Mouse (Mus musculus) midbrain, embryonic 10.5 days (tissue): ENCODE results near the gene Runx2. TPM values are rescaled to one million over a fixed set of nuclear protein-coding genes. Genes with fewer than 3 reads are reported as not detected.

ENCODE experiments used
- DNase-seq: peaks from one replicate; pipeline ENCODE4 v3.0.0-alpha.2; 2017; ENCODE audit warnings: low spot score
- H3K27ac ChIP-seq: fragments of 300-500 bp; sonication (generic); replicated peaks from 2 replicates; pipeline ENCODE4 v1.5.1; 2016; ENCODE audit warnings: mild to moderate bottlenecking
- H3K27me3 ChIP-seq: fragments of 300-500 bp; sonication (generic); 2 replicates; pipeline ENCODE4 v1.6.1; 2016; ENCODE audit warnings: low read depth, mild to moderate bottlenecking; ENCODE audit not compliant: poor library complexity, severe bottlenecking
- H3K36me3 ChIP-seq: fragments of 300-500 bp; sonication (generic); 2 replicates; pipeline ENCODE4 v1.6.1; 2016; ENCODE audit warnings: mild to moderate bottlenecking, moderate library complexity
- H3K4me1 ChIP-seq: fragments of 300-500 bp; sonication (generic); 2 replicates; pipeline ENCODE4 v1.6.1; 2016
- H3K4me3 ChIP-seq: fragments of 300-500 bp; sonication (generic); 2 replicates; pipeline ENCODE4 v1.5.1; 2016; ENCODE audit warnings: mild to moderate bottlenecking, moderate library complexity
- H3K9me3 ChIP-seq: fragments of 300-500 bp; sonication (generic); replicated peaks from 2 replicates; pipeline ENCODE4 v1.6.1; 2016; ENCODE audit warnings: mild to moderate bottlenecking
- WGBS: fragments of 180-500 bp; shearing (Covaris S2); methylation state at CpG from one replicate; pipeline ENCODE4 v1.1.7; 2016; 5-methylcytosine and 5-hydroxymethylcytosine counted together
- polyA plus RNA-seq: library from polyadenylated mRNA; unstranded; fragments of >200 nt; fragmentation: Nextera tagmentation; extraction: Ambion mirVana; gene quantifications from 2 replicates; pipeline ENCODE4 v1.2.1, GENCODE M21; 2016

The Runx2 gene
- polyA plus RNA-seq, 1 experiment from 2014 or later: 0.17 TPM

DNA sequence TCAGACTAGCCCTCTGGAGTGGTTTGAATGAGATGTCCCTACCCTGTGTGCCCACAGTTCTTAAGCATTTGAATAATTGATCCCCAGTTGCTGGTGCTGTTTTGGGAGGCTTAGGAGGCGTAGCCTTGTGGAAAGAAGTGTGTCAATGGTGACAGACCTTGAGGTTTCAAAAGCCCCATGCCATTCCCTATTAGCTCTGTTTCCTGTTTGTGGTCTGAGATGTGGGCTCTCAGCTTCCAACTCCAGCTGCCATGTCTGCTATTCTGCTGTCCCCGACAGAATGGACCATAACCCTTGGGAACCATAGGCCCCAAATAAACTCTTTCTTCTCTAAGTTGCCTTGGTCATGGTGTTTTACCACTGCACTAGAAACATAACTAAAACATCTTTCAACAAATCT is 194.1 kb downstream of the Runx2 start:
- H3K9me3 ChIP-seq: no peaks in the 10 kb centered on the region; the same call in 1 of the 2 replicates
- DNase-seq: no peak
- H3K36me3 ChIP-seq: no peaks in the 10 kb centered on the region
- 88% methylated on average over 2 of the region's 2 CpGs for WGBS
- H3K27ac ChIP-seq: no peak overlapping the region
- no peaks in the 10 kb centered on the region for H3K27me3 ChIP-seq
- H3K4me3 ChIP-seq: no peak overlapping the region
- no peaks in the 10 kb centered on the region for H3K4me1 ChIP-seq

DNA sequence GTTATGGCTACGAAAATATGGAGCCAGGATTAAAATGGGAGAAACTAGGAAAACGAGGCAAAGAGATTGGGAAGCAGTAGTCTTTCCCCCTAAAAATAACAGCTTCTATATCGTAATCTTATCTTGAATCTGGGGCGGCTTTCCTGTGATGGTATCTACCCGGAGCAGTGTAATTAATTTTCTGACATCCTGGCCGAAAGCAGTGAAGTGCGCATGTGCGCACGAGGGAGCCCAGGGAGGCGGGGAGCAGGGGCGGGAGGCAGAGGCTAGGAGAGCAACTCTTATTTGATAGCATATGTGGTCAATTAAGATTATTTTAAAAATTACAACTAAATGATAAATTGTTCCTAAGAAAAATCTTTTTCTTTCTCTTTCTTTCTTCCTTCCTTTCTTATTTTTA is 195.9 kb downstream of the Runx2 start:
- no peaks in the 10 kb centered on the region for H3K27me3 ChIP-seq
- 75% methylated on average over 11 of the region's 11 CpGs for WGBS
- peaks cover 8% of the 10 kb centered on the region for H3K4me1 ChIP-seq
- H3K9me3 ChIP-seq: no peaks in the 10 kb centered on the region; the same call in 1 of the 2 replicates
- DNase-seq: no peak
- no peaks in the 10 kb centered on the region for H3K36me3 ChIP-seq
- no peak overlapping the region for H3K27ac ChIP-seq
- H3K4me3 ChIP-seq: no peak overlapping the region

GRCm38 (mm10) chr17:44618175-44618574 is 196.4 kb downstream of the Runx2 start:
- Histone ChIP-seq H3K36me3 (no peaks in the 10 kb centered on the region), H3K27ac (no peak overlapping the region), H3K4me3 (no peak overlapping the region), H3K27me3 (no peaks in the 10 kb centered on the region), H3K9me3 (no peaks in the 10 kb centered on the region; the same call in 1 of the 2 replicates), H3K4me1 (peaks cover 10% of the 10 kb centered on the region)
- DNase-seq: no peak
- WGBS: 63% methylated on average over 10 of the region's 10 CpGs

GRCm38 (mm10) chr17:44617741-44618140 is 196.9 kb downstream of the Runx2 start:
- DNase-seq: no peak
- Histone ChIP-seq H3K4me3 (no peak overlapping the region), H3K27ac (no peak overlapping the region), H3K9me3 (no peaks in the 10 kb centered on the region; the same call in 1 of the 2 replicates), H3K4me1 (peaks cover 14% of the 10 kb centered on the region), H3K36me3 (no peaks in the 10 kb centered on the region), H3K27me3 (no peaks in the 10 kb centered on the region)
- WGBS: 71% methylated on average over 2 of the region's 2 CpGs

GRCm38 (mm10) chr17:44613716-44614715 is 200.6 kb downstream of the Runx2 start:
- no peak for DNase-seq
- H3K27ac ChIP-seq: no peak overlapping the region
- no peak overlapping the region for H3K4me3 ChIP-seq
- H3K27me3 ChIP-seq: no peaks in the 10 kb centered on the region
- 74% methylated on average over 26 of the region's 26 CpGs for WGBS
- no peaks in the 10 kb centered on the region for H3K9me3 ChIP-seq
- H3K4me1 ChIP-seq: peaks cover 16% of the 10 kb centered on the region
- H3K36me3 ChIP-seq: no peaks in the 10 kb centered on the region

- no peak for DNase-seq
- Histone ChIP-seq H3K9me3 (no peaks in the 10 kb centered on the region), H3K4me1 (peaks cover 16% of the 10 kb centered on the region), H3K27ac (no peak overlapping the region), H3K27me3 (no peaks in the 10 kb centered on the region), H3K36me3 (no peaks in the 10 kb centered on the region), H3K4me3 (no peak overlapping the region)
- WGBS: 69% methylated on average over 8 of the region's 8 CpGs
Observed at GRCm38 (mm10) chr17:44612641-44613040, 202.0 kb downstream of the Runx2 start.

GRCm38 (mm10) chr17:44612002-44612401 is 202.6 kb downstream of the Runx2 start:
- Histone ChIP-seq H3K27ac (no peak overlapping the region), H3K9me3 (no peaks in the 10 kb centered on the region), H3K36me3 (no peaks in the 10 kb centered on the region), H3K4me3 (no peak overlapping the region), H3K4me1 (peaks cover 16% of the 10 kb centered on the region), H3K27me3 (no peaks in the 10 kb centered on the region)
- no peak for DNase-seq
- WGBS: 93% methylated on average over 3 of the region's 3 CpGs

- no peak for DNase-seq
- Histone ChIP-seq H3K4me1 (peaks cover 16% of the 10 kb centered on the region), H3K4me3 (no peak overlapping the region), H3K36me3 (no peaks in the 10 kb centered on the region), H3K27me3 (no peaks in the 10 kb centered on the region), H3K9me3 (no peaks in the 10 kb centered on the region), H3K27ac (no peak overlapping the region)
- 92% methylated on average over 4 of the region's 4 CpGs for WGBS
Observed at GRCm38 (mm10) chr17:44611543-44611942, 203.1 kb downstream of the Runx2 start.

- 85% methylated on average over 6 of the region's 6 CpGs for WGBS
- H3K4me1 ChIP-seq: peaks cover 16% of the 10 kb centered on the region
- no peaks in the 10 kb centered on the region for H3K27me3 ChIP-seq
- H3K27ac ChIP-seq: no peak overlapping the region
- H3K9me3 ChIP-seq: no peaks in the 10 kb centered on the region
- no peaks in the 10 kb centered on the region for H3K36me3 ChIP-seq
- no peak for DNase-seq
- no peak overlapping the region for H3K4me3 ChIP-seq
Observed at GRCm38 (mm10) chr17:44610828-44611227, 203.8 kb downstream of the Runx2 start.

GRCm38 (mm10) chr17:44609897-44610641 is 204.5 kb downstream of the Runx2 start:
- no peak overlapping the region for H3K4me3 ChIP-seq
- no peak for DNase-seq
- no peaks in the 10 kb centered on the region for H3K36me3 ChIP-seq
- 69% methylated on average over 5 of the region's 5 CpGs for WGBS
- H3K27me3 ChIP-seq: no peaks in the 10 kb centered on the region
- H3K27ac ChIP-seq: no peak overlapping the region
- peaks cover 16% of the 10 kb centered on the region for H3K4me1 ChIP-seq
- no peaks in the 10 kb centered on the region for H3K9me3 ChIP-seq

- 87% methylated on average over 10 of the region's 10 CpGs for WGBS
- no peak for DNase-seq
Observed at GRCm38 (mm10) chr17:44609356-44609755, 205.2 kb downstream of the Runx2 start.

GRCm38 (mm10) chr17:44608907-44609306 is 205.7 kb downstream of the Runx2 start:
- Histone ChIP-seq H3K4me1 (peaks cover 10% of the 10 kb centered on the region), H3K36me3 (no peaks in the 10 kb centered on the region), H3K4me3 (no peak overlapping the region), H3K27me3 (no peaks in the 10 kb centered on the region), H3K27ac (no peak overlapping the region), H3K9me3 (no peaks in the 10 kb centered on the region)
- 84% methylated on average over 4 of the region's 4 CpGs for WGBS
- no peak for DNase-seq

More at GRCm38 (mm10) chr17:44609356-44609755, 205.2 kb downstream of the Runx2 start:
- no peak overlapping the region for H3K27ac ChIP-seq
- no peaks in the 10 kb centered on the region for H3K9me3 ChIP-seq
- no peaks in the 10 kb centered on the region for H3K36me3 ChIP-seq
- no peak overlapping the region for H3K4me3 ChIP-seq
- peaks cover 14% of the 10 kb centered on the region for H3K4me1 ChIP-seq
- H3K27me3 ChIP-seq: no peaks in the 10 kb centered on the region

- Histone ChIP-seq H3K9me3 (no peaks in the 10 kb centered on the region), H3K4me3 (no peak overlapping the region)
- no peak for DNase-seq
Observed at GRCm38 (mm10) chr17:44607383-44607782, 207.2 kb downstream of the Runx2 start.

More at GRCm38 (mm10) chr17:44607383-44607782, 207.2 kb downstream of the Runx2 start:
- no peaks in the 10 kb centered on the region for H3K4me1 ChIP-seq
- no peak overlapping the region for H3K27ac ChIP-seq
- no peaks in the 10 kb centered on the region for H3K36me3 ChIP-seq
- no peaks in the 10 kb centered on the region for H3K27me3 ChIP-seq
- WGBS: 87% methylated on average over 8 of the region's 8 CpGs
